Mouse (Mus musculus): ENCODE results near the gene Tnc. TPM values are rescaled to one million over a fixed set of nuclear protein-coding genes. Genes with fewer than 3 reads are reported as not detected.
A peak's percentile ranks its signal among the peaks of the same experiment; 100 is the strongest.

Tnc gene
- total and polyA plus RNA-seq, 3 experiments: 0.16 to 1.00 (median 0.41) TPM

- Histone ChIP-seq H3K4me3 (no peak overlapping the region), H3K27ac (no peak overlapping the region), H3K9ac (ENCODE audit: low read depth, low read length) (no peak overlapping the region), H3K36me3 (ENCODE audit: control insufficient read depth, insufficient read depth, low read length) (no peaks in the 10 kb centered on the region), H3K79me2 (replicated peaks; ENCODE audit: control insufficient read depth, insufficient read depth, low read length) (no peaks in the 10 kb centered on the region), H3K27me3 (ENCODE audit: control insufficient read depth, insufficient read depth, low read length) (no peaks in the 10 kb centered on the region), H3K4me1 (ENCODE audit: control insufficient read depth, insufficient read depth, low read length) (no peaks in the 10 kb centered on the region)
- WGBS: 88% methylated on average over 2 of the region's 2 CpGs
- DNase-seq: no peak
- intact Hi-C loops (cut with DNase I): no loop called here
- TF ChIP-seq CTCF (IDR thresholded peaks at IDR 0.05) (no peak), POLR2A (IDR thresholded peaks at IDR 0.05; ENCODE audit: insufficient read depth, low read depth, low read length) (no peak), EP300 (IDR thresholded peaks at IDR 0.05; ENCODE audit: insufficient read depth, low read depth, low read length) (no peak)
These were observed 9.3 kb downstream of the Tnc start for GRCm38 (mm10) chr4:64037513-64037912.

DNA sequence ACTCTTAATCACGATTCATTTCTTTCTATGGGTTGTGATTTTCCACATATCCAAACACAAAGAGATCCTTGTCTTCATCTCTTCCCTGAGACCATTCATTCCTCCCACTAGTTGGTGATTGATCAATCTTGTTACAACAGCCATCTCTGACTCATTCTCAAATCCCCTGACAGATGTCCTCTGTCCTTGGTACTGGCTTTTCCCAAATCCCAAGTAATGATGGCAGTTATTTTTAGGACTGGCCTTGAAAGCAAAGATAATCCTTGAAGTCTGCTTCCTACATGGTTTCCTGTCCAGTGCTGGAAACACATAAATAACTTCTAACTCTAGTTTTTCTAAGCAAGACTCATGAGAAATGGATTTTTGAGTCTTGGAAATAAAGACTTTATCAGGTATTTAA is 12.1 kb downstream of the Tnc start:
- Histone ChIP-seq H3K9ac (ENCODE audit: low read depth, low read length) (no peak overlapping the region), H3K36me3 (ENCODE audit: control insufficient read depth, insufficient read depth, low read length) (no peaks in the 10 kb centered on the region), H3K4me3 (no peak overlapping the region), H3K27ac (no peak overlapping the region), H3K4me1 (ENCODE audit: control insufficient read depth, insufficient read depth, low read length) (no peaks in the 10 kb centered on the region), H3K27me3 (ENCODE audit: control insufficient read depth, insufficient read depth, low read length) (no peaks in the 10 kb centered on the region), H3K79me2 (replicated peaks; ENCODE audit: control insufficient read depth, insufficient read depth, low read length) (no peaks in the 10 kb centered on the region)
- DNase-seq: no peak
- TF ChIP-seq POLR2A (IDR thresholded peaks at IDR 0.05; ENCODE audit: insufficient read depth, low read depth, low read length) (no peak), EP300 (IDR thresholded peaks at IDR 0.05; ENCODE audit: insufficient read depth, low read depth, low read length) (no peak), CTCF (IDR thresholded peaks at IDR 0.05) (no peak)
- 50% methylated on average over 1 of the region's 1 CpGs for WGBS
- intact Hi-C loops (cut with DNase I): no loop called here

- no peaks in the 10 kb centered on the region for H3K27me3 ChIP-seq (ENCODE audit: control insufficient read depth, insufficient read depth, low read length)
- no peak overlapping the region for H3K27ac ChIP-seq
- DNase-seq: no peak
- H3K4me3 ChIP-seq: no peak overlapping the region
- 50% methylated on average over 2 of the region's 2 CpGs for WGBS
- no peak for TF ChIP-seq POLR2A (IDR thresholded peaks at IDR 0.05; ENCODE audit: insufficient read depth, low read depth, low read length)
- H3K9ac ChIP-seq (ENCODE audit: low read depth, low read length): no peak overlapping the region
- no peaks in the 10 kb centered on the region for H3K36me3 ChIP-seq (ENCODE audit: control insufficient read depth, insufficient read depth, low read length)
- no peaks in the 10 kb centered on the region for H3K79me2 ChIP-seq (replicated peaks; ENCODE audit: control insufficient read depth, insufficient read depth, low read length)
- H3K4me1 ChIP-seq (ENCODE audit: control insufficient read depth, insufficient read depth, low read length): no peaks in the 10 kb centered on the region
- intact Hi-C loops (cut with DNase I): no loop called here
These were observed 13.6 kb downstream of the Tnc start for GRCm38 (mm10) chr4:64033191-64033590.

DNA sequence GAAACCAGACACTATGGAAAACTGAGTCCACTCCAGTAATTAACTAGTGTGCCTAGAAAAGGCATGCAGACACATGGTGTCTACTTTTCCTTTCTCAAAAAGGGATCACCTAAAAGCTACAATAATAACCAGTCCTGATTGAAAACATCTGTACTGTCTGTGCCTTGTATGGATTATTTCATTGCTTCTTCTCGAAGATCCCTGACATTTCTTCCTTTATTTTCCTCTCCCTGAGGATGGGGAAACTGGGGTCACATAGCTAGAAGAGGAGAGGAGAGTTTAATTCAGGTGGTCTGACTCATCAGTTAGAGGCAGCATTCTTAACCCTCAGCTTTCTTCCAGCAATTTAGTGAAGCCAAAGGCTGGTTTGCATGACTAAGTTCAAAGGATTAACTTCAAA is 17.3 kb downstream of the Tnc start:
- no peak for TF ChIP-seq POLR2A (IDR thresholded peaks at IDR 0.05; ENCODE audit: insufficient read depth, low read depth, low read length)
- no peak for TF ChIP-seq CTCF (IDR thresholded peaks at IDR 0.05)
- TF ChIP-seq EP300 (IDR thresholded peaks at IDR 0.05; ENCODE audit: insufficient read depth, low read depth, low read length): no peak
- no peak for DNase-seq
- no peaks in the 10 kb centered on the region for H3K4me1 ChIP-seq (ENCODE audit: control insufficient read depth, insufficient read depth, low read length)
- H3K27ac ChIP-seq: no peak overlapping the region
- no peaks in the 10 kb centered on the region for H3K79me2 ChIP-seq (replicated peaks; ENCODE audit: control insufficient read depth, insufficient read depth, low read length)
- no peaks in the 10 kb centered on the region for H3K27me3 ChIP-seq (ENCODE audit: control insufficient read depth, insufficient read depth, low read length)
- no peak overlapping the region for H3K4me3 ChIP-seq
- no peak overlapping the region for H3K9ac ChIP-seq (ENCODE audit: low read depth, low read length)
- intact Hi-C loops (cut with DNase I): no loop called here
- WGBS: 30% methylated on average over 1 of the region's 1 CpGs
- H3K36me3 ChIP-seq (ENCODE audit: control insufficient read depth, insufficient read depth, low read length): no peaks in the 10 kb centered on the region

- Histone ChIP-seq H3K4me3 (no peak overlapping the region), H3K36me3 (ENCODE audit: control insufficient read depth, insufficient read depth, low read length) (no peaks in the 10 kb centered on the region), H3K9ac (ENCODE audit: low read depth, low read length) (no peak overlapping the region), H3K27me3 (ENCODE audit: control insufficient read depth, insufficient read depth, low read length) (no peaks in the 10 kb centered on the region), H3K27ac (no peak overlapping the region), H3K4me1 (ENCODE audit: control insufficient read depth, insufficient read depth, low read length) (no peaks in the 10 kb centered on the region), H3K79me2 (replicated peaks; ENCODE audit: control insufficient read depth, insufficient read depth, low read length) (no peaks in the 10 kb centered on the region)
- intact Hi-C loops (cut with DNase I): no loop called here
- 68% methylated on average over 6 of the region's 6 CpGs for WGBS
- peak in 1 of 2 experiments; percentile 45 for DNase-seq
- TF ChIP-seq POLR2A (IDR thresholded peaks at IDR 0.05; ENCODE audit: insufficient read depth, low read depth, low read length): no peak
These were observed 21.2 kb downstream of the Tnc start for GRCm38 (mm10) chr4:64025591-64025990.

DNA sequence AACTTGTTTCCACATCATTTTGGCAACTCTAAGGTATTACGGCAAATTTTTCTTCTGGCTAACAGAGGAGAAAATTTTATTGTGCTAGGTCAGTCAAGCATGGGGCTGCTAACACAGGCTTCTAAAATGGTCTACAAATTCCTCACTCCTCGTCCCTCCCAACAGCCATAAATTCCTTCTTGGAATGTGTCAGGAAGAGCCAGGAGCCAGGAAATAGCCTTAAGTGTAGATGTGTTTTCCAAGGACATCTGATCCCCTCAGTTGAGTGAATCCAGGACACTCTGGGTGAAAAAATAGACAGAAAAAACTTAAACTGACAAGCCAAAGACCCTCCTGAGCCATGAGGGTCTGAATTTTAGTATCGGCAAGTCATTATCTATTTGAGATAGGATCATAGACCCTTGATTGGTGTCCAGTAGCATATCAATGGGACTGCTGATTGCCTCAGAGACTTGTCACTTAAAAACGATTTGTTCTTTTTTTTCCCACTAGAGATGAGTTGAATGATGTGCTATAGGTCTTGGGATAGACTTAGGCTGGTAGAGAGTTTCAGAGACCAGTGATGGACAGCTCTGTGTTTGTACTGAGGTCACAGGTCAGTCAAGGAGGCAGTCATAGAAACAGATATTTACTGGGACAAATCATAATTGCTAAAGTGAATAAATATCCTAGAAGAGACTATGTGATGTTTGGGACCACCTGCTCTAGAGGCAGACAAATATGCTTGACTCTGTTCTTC is 22.6 kb downstream of the Tnc start:
- 51% methylated on average over 4 of the region's 4 CpGs for WGBS
- Histone ChIP-seq H3K4me1 (ENCODE audit: control insufficient read depth, insufficient read depth, low read length) (no peaks in the 10 kb centered on the region), H3K4me3 (no peak overlapping the region), H3K27me3 (ENCODE audit: control insufficient read depth, insufficient read depth, low read length) (no peaks in the 10 kb centered on the region), H3K9ac (ENCODE audit: low read depth, low read length) (no peak overlapping the region), H3K27ac (no peak overlapping the region), H3K79me2 (replicated peaks; ENCODE audit: control insufficient read depth, insufficient read depth, low read length) (no peaks in the 10 kb centered on the region), H3K36me3 (ENCODE audit: control insufficient read depth, insufficient read depth, low read length) (no peaks in the 10 kb centered on the region)
- TF ChIP-seq EP300 (IDR thresholded peaks at IDR 0.05; ENCODE audit: insufficient read depth, low read depth, low read length): no peak
- TF ChIP-seq POLR2A (IDR thresholded peaks at IDR 0.05; ENCODE audit: insufficient read depth, low read depth, low read length): no peak
- no peak for TF ChIP-seq CTCF (IDR thresholded peaks at IDR 0.05)
- no peak for DNase-seq
- intact Hi-C loops (cut with DNase I): no loop called here

All from heart, adult 2 months (tissue).